Mouse (Mus musculus): ENCODE measurements at regions not wholly inside any gene's neighbourhood (a gene's known extent, or its start where the extent isn't known, plus 50 kb on each side); places are given as distances from the start of the nearest gene placed in this dataset.

- in situ Hi-C loops (cut with MboI; ENCODE audit: unreplicated experiment in 2 of 2) = no loop called here
These were observed 425.1 kb downstream of the Sorl1 start for GRCm38 (mm10) chr9:41699031-41699430.

- in situ Hi-C loops (cut with MboI; ENCODE audit: unreplicated experiment in 2 of 2) = no loop called here
These were observed 426.3 kb downstream of the Sorl1 start for GRCm38 (mm10) chr9:41697611-41698467.

- in situ Hi-C loops (cut with MboI; ENCODE audit: unreplicated experiment in 2 of 2) = no loop called here
These were observed 426.9 kb downstream of the Sorl1 start for GRCm38 (mm10) chr9:41697160-41697559.

- in situ Hi-C loops (cut with MboI; ENCODE audit: unreplicated experiment in 2 of 2) = no loop called here
These were observed 441.2 kb downstream of the Sorl1 start for GRCm38 (mm10) chr9:41682911-41683310.

GRCm38 (mm10) chr9:41675656-41676055, 448.4 kb downstream of the Sorl1 start:
- in situ Hi-C loops (cut with MboI; ENCODE audit: unreplicated experiment in 2 of 2) = no loop called here

- in situ Hi-C loops (cut with MboI; ENCODE audit: unreplicated experiment in 2 of 2) = no loop called here
These were observed 451.1 kb downstream of the Sorl1 start for GRCm38 (mm10) chr9:41672958-41673357.

GRCm38 (mm10) chr9:41668741-41669140, 455.4 kb downstream of the Sorl1 start:
- in situ Hi-C loops (cut with MboI; ENCODE audit: unreplicated experiment in 2 of 2) = no loop called here

- in situ Hi-C loops (cut with MboI; ENCODE audit: unreplicated experiment in 2 of 2) = no loop called here
These were observed 459.0 kb downstream of the Sorl1 start for GRCm38 (mm10) chr9:41665000-41665685.

- in situ Hi-C loops (cut with MboI; ENCODE audit: unreplicated experiment in 2 of 2) = no loop called here
These were observed 463.5 kb downstream of the Sorl1 start for GRCm38 (mm10) chr9:41660576-41660975.

GRCm38 (mm10) chr9:41660011-41660410, 464.1 kb downstream of the Sorl1 start:
- in situ Hi-C loops (cut with MboI; ENCODE audit: unreplicated experiment in 2 of 2) = no loop called here

GRCm38 (mm10) chr9:41631564-41632205, 470.2 kb upstream of the Ubash3b start:
- in situ Hi-C loops (cut with MboI; ENCODE audit: unreplicated experiment in 2 of 2) = no loop called here

- in situ Hi-C loops (cut with MboI; ENCODE audit: unreplicated experiment in 2 of 2) = no loop called here
These were observed 459.8 kb upstream of the Ubash3b start for GRCm38 (mm10) chr9:41621341-41621740.

GRCm38 (mm10) chr9:41614002-41614401, 452.5 kb upstream of the Ubash3b start:
- in situ Hi-C loops (cut with MboI; ENCODE audit: unreplicated experiment in 2 of 2) = no loop called here

GRCm38 (mm10) chr9:41612802-41613550, 451.5 kb upstream of the Ubash3b start:
- in situ Hi-C loops (cut with MboI; ENCODE audit: unreplicated experiment in 2 of 2) = no loop called here

- in situ Hi-C loops (cut with MboI; ENCODE audit: unreplicated experiment in 2 of 2) = no loop called here
These were observed 450.9 kb upstream of the Ubash3b start for GRCm38 (mm10) chr9:41612452-41612795.

- in situ Hi-C loops (cut with MboI; ENCODE audit: unreplicated experiment in 2 of 2) = no loop called here
These were observed 450.3 kb upstream of the Ubash3b start for GRCm38 (mm10) chr9:41611534-41612451.

GRCm38 (mm10) chr9:41610347-41610746, 448.9 kb upstream of the Ubash3b start:
- in situ Hi-C loops (cut with MboI; ENCODE audit: unreplicated experiment in 2 of 2) = no loop called here

- in situ Hi-C loops (cut with MboI; ENCODE audit: unreplicated experiment in 2 of 2) = no loop called here
These were observed 444.6 kb upstream of the Ubash3b start for GRCm38 (mm10) chr9:41606136-41606535.

- in situ Hi-C loops (cut with MboI; ENCODE audit: unreplicated experiment in 2 of 2) = no loop called here
These were observed 443.4 kb upstream of the Ubash3b start for GRCm38 (mm10) chr9:41604916-41605315.

- in situ Hi-C loops (cut with MboI; ENCODE audit: unreplicated experiment in 2 of 2) = no loop called here
These were observed 439.3 kb upstream of the Ubash3b start for GRCm38 (mm10) chr9:41600778-41601177.

All from v-Abl transformed pro-B cells (cell line).